Mouse (Mus musculus) cerebellum, adult 18-20 months (tissue): ENCODE results near the gene Il9r.

ENCODE experiments used
- DNase-seq, 2 experiments: peaks; one replicate each; pipeline ENCODE4 v3.0.0; 2021

Il9r gene

GRCm38 (mm10) chr11:32157791-32158594 lies 42.1 kb downstream of the Il9r start:
- peak; percentile 46 to 51 for DNase-seq

GRCm38 (mm10) chr11:32156854-32157630 lies 43.0 kb downstream of the Il9r start:
- DNase-seq: no peak

- no peak for DNase-seq
Measured at GRCm38 (mm10) chr11:32153216-32153615, 46.9 kb downstream of the Il9r start.

- no peak for DNase-seq
Measured at GRCm38 (mm10) chr11:32152814-32153213, 47.3 kb downstream of the Il9r start.

- DNase-seq: no peak
Measured at GRCm38 (mm10) chr11:32151243-32151642, 48.8 kb downstream of the Il9r start.

GRCm38 (mm10) chr11:32149605-32150004 lies 50.5 kb downstream of the Il9r start:
- DNase-seq: no peak

GRCm38 (mm10) chr11:32142771-32143170 lies 57.3 kb downstream of the Il9r start:
- no peak for DNase-seq

GRCm38 (mm10) chr11:32141627-32142586 lies 58.2 kb downstream of the Il9r start:
- no peak for DNase-seq

- peak; percentile 68 to 72 for DNase-seq
Measured at GRCm38 (mm10) chr11:32141034-32141433, 59.0 kb downstream of the Il9r start.

GRCm38 (mm10) chr11:32139528-32139961 lies 60.5 kb downstream of the Il9r start:
- no peak for DNase-seq

- no peak for DNase-seq
Measured at GRCm38 (mm10) chr11:32138614-32138964, 61.5 kb downstream of the Il9r start.

- no peak for DNase-seq
Measured at GRCm38 (mm10) chr11:32137719-32138613, 62.1 kb downstream of the Il9r start.
